Mouse (Mus musculus): Measurements from ENCODE around the gene Strbp.

- TF ChIP-seq CTCF (IDR thresholded peaks at IDR 0.05; ENCODE audit: extremely low read depth, insufficient read depth, low read length) (no peak), POLR2A (IDR thresholded peaks at IDR 0.05; ENCODE audit: extremely low read depth, insufficient read depth, low read length) (no peak)
These were observed 38.3 kb upstream of the Strbp start for GRCm38 (mm10) chr2:37741806-37742554.
